Mouse (Mus musculus) embryo, embryonic 9.5 days (tissue): ENCODE results near the gene Olig2.

Experiments used
- DNase-seq: peaks from one replicate; pipeline ENCODE4 v3.0.0-alpha.2; 2017; ENCODE audit errors: extremely low spot score

Olig2 gene

GRCm38 (mm10) chr16:91270982-91271549, 45.8 kb downstream of the Olig2 start:
- DNase-seq, result peak; percentile 32

- DNase-seq, result no peak
Observed at GRCm38 (mm10) chr16:91271634-91272033, 46.4 kb downstream of the Olig2 start.
